Mouse (Mus musculus) layer of hippocampus, adult 2 months (tissue): ENCODE measurements around the gene Ssna1. TPM values are rescaled to one million over a fixed set of nuclear protein-coding genes. Genes with fewer than 3 reads are reported as not detected.

ENCODE experiments used
- DNase-seq, 2 experiments: peaks; one replicate each; pipeline ENCODE4 v3.0.0; 2022; ENCODE audit warnings: low spot score in 2 of 2
- H3K27ac ChIP-seq: fragments of 200-600 bp; 2 replicates; pipeline ENCODE4 v1.8.1; 2022
- H3K4me3 ChIP-seq: fragments of 200-600 bp; 2 replicates; pipeline ENCODE4 v1.8.1; 2022; ENCODE audit warnings: mild to moderate bottlenecking
- CTCF ChIP-seq: fragments of 200-600 bp; conservative IDR thresholded peaks from 2 replicates; pipeline ENCODE4 v1.8.1; 2022; ENCODE audit warnings: antibody characterized with exemption, mild to moderate bottlenecking, moderate library complexity
- total RNA-seq, 2 experiments: library from RNA; stranded (reverse); gene quantifications; 2 replicates each; pipeline ENCODE4 v1.2.3; 2021

The Ssna1 gene
- total RNA-seq, 2 experiments from 2014 or later, result 64.5 to 69.3 TPM

DNA sequence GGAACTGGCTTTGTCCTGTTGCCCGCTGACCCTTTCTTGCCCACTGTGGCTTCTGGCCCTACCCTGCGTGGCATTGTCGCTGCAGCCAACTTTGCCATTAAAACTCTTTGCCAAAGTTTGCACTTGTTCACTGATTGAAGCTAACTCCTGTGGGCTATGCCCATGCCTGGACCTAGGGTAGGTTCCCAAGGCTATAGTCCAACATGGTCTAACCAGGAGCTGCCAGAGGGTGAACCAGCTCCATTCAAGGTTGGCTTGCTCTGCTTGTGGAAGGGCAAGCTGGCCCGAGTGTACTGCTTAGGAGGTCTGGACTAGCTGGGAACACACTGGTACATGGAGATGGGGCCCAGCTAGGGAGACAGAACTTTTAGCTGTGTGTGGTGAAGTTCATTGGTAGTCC, 28.1 kb downstream of the Ssna1 start:
- DNase-seq, result no peak

DNA sequence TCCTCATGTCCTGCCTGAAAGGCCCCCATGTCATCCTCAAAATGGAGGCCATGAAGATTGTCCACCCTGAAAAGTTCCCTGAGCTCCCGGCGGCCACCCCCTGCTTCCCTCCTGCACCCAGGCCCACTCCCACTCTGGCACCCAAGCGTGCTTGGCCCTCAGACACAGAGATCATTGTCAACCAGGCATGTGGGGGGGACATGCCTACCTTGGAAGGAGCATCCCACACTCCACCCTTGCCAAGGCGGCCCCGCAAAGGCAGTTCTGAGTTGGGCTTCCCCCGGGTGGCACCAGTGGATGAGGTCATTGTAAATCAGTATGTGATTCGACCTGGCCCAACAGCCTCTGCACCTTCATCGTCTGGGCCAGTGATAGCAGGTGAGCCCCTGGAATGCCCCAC, 28.9 kb downstream of the Ssna1 start:
- no peak for TF ChIP-seq CTCF
- no peak for DNase-seq
- peak overlapping the region; percentile 70 for H3K4me3 ChIP-seq
- peak overlapping the region; percentile 93; the same call in 1 of the 2 replicates for H3K27ac ChIP-seq

More for the DNA sequence above, 28.1 kb downstream of the Ssna1 start:
- Histone ChIP-seq H3K4me3 (no peak overlapping the region), H3K27ac (no peak overlapping the region)
- TF ChIP-seq CTCF, result no peak

GRCm38 (mm10) chr2:25242101-25242506, 30.1 kb downstream of the Ssna1 start, which contains the start of the genes Rnf208 and Cysrt1:
Gene Rnf208, plus strand, starts transcription at chr2:25242255.
Gene Cysrt1, minus strand, starts transcription at chr2:25242452.
- DNase-seq, result no peak

GRCm38 (mm10) chr2:25241438-25241775, 30.8 kb downstream of the Ssna1 start:
- no peak overlapping the region for H3K27ac ChIP-seq
- DNase-seq, result no peak
- no peak for TF ChIP-seq CTCF
- peak overlapping the region; percentile 70 for H3K4me3 ChIP-seq

More at GRCm38 (mm10) chr2:25242101-25242506, 30.1 kb downstream of the Ssna1 start, which contains the start of the genes Rnf208 and Cysrt1:
- H3K27ac ChIP-seq, result peak within 1 kb of the TSS; percentile 93
- peak within 1 kb of the TSS; percentile 70 for H3K4me3 ChIP-seq
- no peak for TF ChIP-seq CTCF

DNA sequence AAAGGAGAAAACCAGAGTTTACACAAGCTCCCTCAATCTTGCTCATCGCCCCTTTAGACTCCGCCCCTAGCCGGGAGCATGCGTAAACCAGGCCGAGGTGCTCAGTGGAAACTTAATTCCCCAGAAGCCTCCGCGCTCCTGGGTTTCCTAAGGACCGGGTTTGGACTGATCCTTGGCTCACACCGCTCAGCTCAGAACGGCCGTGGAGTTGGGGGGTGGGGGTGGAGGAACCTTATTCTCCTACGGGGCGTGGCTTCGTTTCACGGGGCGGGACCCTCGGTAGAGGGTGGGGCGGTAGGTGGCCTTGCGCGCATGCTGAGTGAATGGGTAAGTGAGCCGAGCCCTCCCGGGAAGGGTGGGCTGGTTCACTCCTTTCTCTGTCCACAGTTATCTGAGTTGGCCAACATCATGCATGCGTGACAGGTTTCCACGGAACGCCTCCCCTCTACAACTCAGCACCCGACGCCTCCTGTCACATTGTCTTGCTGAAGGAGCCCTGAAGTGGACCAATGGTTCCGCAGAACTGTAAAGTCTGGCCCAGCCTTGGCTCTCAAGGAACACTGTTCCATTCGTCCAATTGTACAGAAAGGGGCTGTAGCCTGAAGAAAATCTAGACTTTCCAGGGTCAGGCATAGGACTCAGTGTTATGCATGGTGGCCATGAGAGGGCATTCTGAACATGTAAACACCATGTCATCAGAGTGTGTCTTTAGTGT, 31.4 kb downstream of the Ssna1 start:
- H3K27ac ChIP-seq, result peak overlapping the region; percentile 50
- no peak for TF ChIP-seq CTCF
- peak overlapping the region; percentile 70 for H3K4me3 ChIP-seq
- peak; percentile 71 to 78 for DNase-seq

- no peak for TF ChIP-seq CTCF
- no peak for DNase-seq
- H3K27ac ChIP-seq, result peak overlapping the region; percentile 50
- H3K4me3 ChIP-seq, result peak overlapping the region; percentile 70
Observed at GRCm38 (mm10) chr2:25240310-25240709, 31.9 kb downstream of the Ssna1 start.

GRCm38 (mm10) chr2:25239766-25240165, 32.5 kb downstream of the Ssna1 start:
- TF ChIP-seq CTCF, result no peak
- no peak for DNase-seq
- no peak overlapping the region for H3K4me3 ChIP-seq
- no peak overlapping the region for H3K27ac ChIP-seq

DNA sequence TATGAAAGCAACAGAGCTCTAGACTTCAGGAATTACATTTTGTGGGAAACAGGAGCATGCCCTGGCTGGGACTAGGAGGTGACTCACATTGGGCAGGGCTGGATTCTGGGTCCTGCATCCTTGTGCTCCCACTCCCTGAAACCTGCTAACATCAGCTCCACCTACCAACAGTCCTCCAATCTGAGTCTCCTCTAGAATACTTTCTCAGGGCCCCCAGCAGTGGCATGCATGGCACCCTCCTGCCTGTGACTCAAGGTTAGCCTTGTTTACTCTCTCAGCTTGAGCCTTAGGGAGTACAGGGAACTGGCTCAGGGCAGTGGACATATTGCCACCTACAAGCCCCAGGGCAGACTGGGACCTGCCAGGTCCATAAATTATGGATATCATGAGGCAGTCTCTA, 34.1 kb downstream of the Ssna1 start:
- TF ChIP-seq CTCF, result no peak
- DNase-seq, result no peak
- Histone ChIP-seq H3K4me3 (no peak overlapping the region), H3K27ac (no peak overlapping the region)

DNA sequence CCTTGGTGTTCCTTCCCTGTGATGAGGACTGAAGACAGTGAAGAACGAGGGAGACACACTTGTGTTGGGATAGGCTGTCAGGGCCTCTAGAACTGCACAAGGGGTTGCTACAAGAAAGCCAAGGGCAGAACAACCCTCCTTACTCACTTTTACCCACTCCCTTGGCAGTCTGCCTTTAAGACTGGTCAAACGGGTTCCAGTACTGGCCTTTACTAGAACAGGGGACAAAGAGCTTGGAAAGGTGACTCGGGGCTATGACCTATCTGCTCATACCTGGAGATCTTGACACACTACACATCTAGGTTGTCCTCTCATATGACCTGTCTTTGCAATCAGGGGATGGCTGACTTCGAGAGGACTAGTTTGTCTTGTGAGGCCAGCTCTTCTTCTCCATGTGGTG, 34.7 kb downstream of the Ssna1 start:
- no peak for DNase-seq
- no peak for TF ChIP-seq CTCF
- no peak overlapping the region for H3K4me3 ChIP-seq
- no peak overlapping the region for H3K27ac ChIP-seq

GRCm38 (mm10) chr2:25236614-25237013, 35.6 kb downstream of the Ssna1 start, which contains the start of gene Rnf224:
Gene Rnf224, minus strand, starts transcription at chr2:25236787.
- Histone ChIP-seq H3K27ac (no peak within 1 kb of the TSS), H3K4me3 (no peak within 1 kb of the TSS)
- TF ChIP-seq CTCF, result no peak
- DNase-seq, result no peak

DNA sequence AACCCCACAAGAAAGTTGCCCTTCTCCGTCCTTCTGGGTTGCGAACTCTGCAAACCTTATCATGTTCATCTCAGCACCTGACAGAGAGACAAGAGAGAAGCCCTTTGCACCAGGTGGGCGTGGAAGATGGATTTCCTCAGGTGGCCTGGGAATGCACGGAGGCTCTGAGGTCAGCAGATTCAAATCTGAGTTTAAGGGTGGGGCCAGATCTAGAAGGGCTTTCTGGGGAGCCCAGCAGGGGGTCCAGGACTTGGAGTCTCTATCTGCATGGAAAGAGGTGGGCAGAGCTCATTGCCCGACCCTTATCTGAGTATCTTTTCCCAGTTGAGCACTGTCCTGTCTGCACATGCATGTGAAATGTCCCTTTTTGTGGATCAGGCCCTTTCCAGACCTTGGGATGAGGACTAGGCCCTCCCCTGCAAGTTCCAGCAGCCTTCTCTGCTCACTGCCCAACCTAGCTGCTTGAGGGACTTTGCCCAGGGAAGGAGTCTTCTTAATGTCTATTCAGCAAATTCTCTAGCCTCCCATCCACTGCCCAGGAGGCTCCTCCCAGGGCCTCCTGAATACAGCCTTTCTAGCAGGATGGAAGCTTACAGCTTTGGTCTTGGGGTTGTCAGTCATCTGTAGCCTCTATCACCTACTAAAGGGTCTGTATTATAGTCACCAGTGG, 37.6 kb downstream of the Ssna1 start:
- no peak for DNase-seq
- no peak for TF ChIP-seq CTCF
- no peak overlapping the region for H3K4me3 ChIP-seq

GRCm38 (mm10) chr2:25234050-25234449, 38.2 kb downstream of the Ssna1 start, which contains the start of gene Slc34a3:
Gene Slc34a3, minus strand, starts transcription at chr2:25234364.
- Histone ChIP-seq H3K4me3 (no peak within 1 kb of the TSS), H3K27ac (no peak within 1 kb of the TSS)
- TF ChIP-seq CTCF, result no peak
- no peak for DNase-seq

More for the DNA sequence above, 37.6 kb downstream of the Ssna1 start:
- no peak overlapping the region for H3K27ac ChIP-seq

GRCm38 (mm10) chr2:25233421-25233820, 38.8 kb downstream of the Ssna1 start:
- TF ChIP-seq CTCF, result no peak
- no peak for DNase-seq
- Histone ChIP-seq H3K4me3 (no peak overlapping the region), H3K27ac (no peak overlapping the region)
